Mouse (Mus musculus) neural tube, embryonic 14.5 days (tissue): ENCODE measurements around the gene Pnrc1. TPM values are rescaled to one million over a fixed set of nuclear protein-coding genes. Genes with fewer than 3 reads are reported as not detected.

Experiments used
- ATAC-seq: fragments of 200-750 bp; cut with Nextera tagmentation; 2 replicates; pipeline ENCODE4 v1.8.0; 2017; ENCODE audit warnings: low read depth, mild to moderate bottlenecking, moderate TSS enrichment, moderate library complexity
- H3K27ac ChIP-seq: fragments of 300-500 bp; sonication (generic); 2 replicates; pipeline ENCODE4 v1.5.1; 2014; ENCODE audit warnings: low read depth, mild to moderate bottlenecking, control low read depth, low read length, moderate library complexity, mixed read lengths
- H3K27me3 ChIP-seq: fragments of 300-500 bp; sonication (generic); 2 replicates; pipeline ENCODE4 v1.6.1; 2014; ENCODE audit warnings: low read length; ENCODE audit not compliant: control insufficient read depth, insufficient read depth
- H3K36me3 ChIP-seq: fragments of 300-500 bp; sonication (generic); 2 replicates; pipeline ENCODE4 v1.6.1; 2014; ENCODE audit warnings: low read length, mixed read lengths; ENCODE audit not compliant: control insufficient read depth, insufficient read depth
- H3K4me1 ChIP-seq: fragments of 300-500 bp; sonication (generic); 2 replicates; pipeline ENCODE4 v1.6.1; 2014; ENCODE audit warnings: low read length; ENCODE audit not compliant: control insufficient read depth, insufficient read depth
- H3K4me2 ChIP-seq: fragments of 300-500 bp; sonication (generic); 2 replicates; pipeline ENCODE4 v1.6.1; 2014; ENCODE audit warnings: mild to moderate bottlenecking, low read depth, low read length, control low read depth
- H3K4me3 ChIP-seq: fragments of 300-500 bp; sonication (generic); 2 replicates; pipeline ENCODE4 v1.5.1; 2014; ENCODE audit warnings: low read depth, low read length, control low read depth, mixed read lengths
- H3K9ac ChIP-seq: fragments of 300-500 bp; sonication (generic); replicated peaks from 2 replicates; pipeline ENCODE4 v1.6.1; 2014; ENCODE audit warnings: low read depth, mild to moderate bottlenecking, control low read depth, low read length, mixed read lengths
- H3K9me3 ChIP-seq: fragments of 300-500 bp; sonication (generic); 2 replicates; pipeline ENCODE4 v1.6.1; 2016; ENCODE audit warnings: low read length; ENCODE audit not compliant: control insufficient read depth
- WGBS: fragments of 180-500 bp; shearing (Covaris S2); extraction: QIAGEN DNeasy Blood & Tissue Kit; methylation state at CpG from one replicate; pipeline ENCODE4 v1.1.7; 2014; 5-methylcytosine and 5-hydroxymethylcytosine counted together
- polyA plus RNA-seq: library from polyadenylated mRNA; unstranded; fragments of >200 nt; fragmentation: Nextera tagmentation; extraction: Ambion mirVana; gene quantifications from 2 replicates; pipeline ENCODE4 v1.2.1, GENCODE M21; 2014

Pnrc1 gene
- polyA plus RNA-seq, 1 experiment from 2014 or later: 58.4 TPM

DNA sequence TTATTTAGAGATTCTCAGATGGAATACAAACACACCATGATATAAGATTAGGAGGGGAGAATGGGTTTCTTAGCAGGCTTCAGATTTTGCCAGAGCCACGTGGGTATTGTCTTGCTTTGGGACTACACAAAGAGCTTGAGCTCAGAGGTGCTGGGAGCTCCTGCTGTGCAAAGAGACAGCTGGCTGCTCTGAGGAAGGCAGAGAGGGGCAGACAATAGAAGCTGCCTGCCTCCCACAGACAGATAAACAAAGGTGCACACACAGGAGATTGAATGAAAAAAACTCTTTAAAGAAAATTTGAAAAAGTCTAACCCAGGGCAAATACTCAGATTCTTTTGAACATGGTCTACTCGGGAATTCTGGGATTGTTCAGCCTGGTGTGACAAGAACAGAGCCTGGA lies 91.8 kb downstream of the Pnrc1 start:
- no peaks in the 10 kb centered on the region for H3K4me1 ChIP-seq
- H3K27me3 ChIP-seq: no peaks in the 10 kb centered on the region
- no peaks in the 10 kb centered on the region; the same call in 1 of the 2 replicates for H3K9me3 ChIP-seq
- 6% methylated on average over 2 of the region's 2 CpGs for WGBS
- no peak overlapping the region for H3K9ac ChIP-seq
- H3K27ac ChIP-seq: no peak overlapping the region
- H3K4me2 ChIP-seq: no peak overlapping the region
- no peak for ATAC-seq
- no peak overlapping the region for H3K4me3 ChIP-seq
- H3K36me3 ChIP-seq: no peaks in the 10 kb centered on the region

Other genes with a start within 250 kb of the Pnrc1 start
- 0.25 and 0.50 TPM in 2 replicates for gene Gabrr2, start 227.2 kb downstream of the Pnrc1 start, polyA plus RNA-seq
- gene Gabrr1, start 157.6 kb downstream of the Pnrc1 start, polyA plus RNA-seq: 0.17 TPM in 1 of 2 replicates, not detected in the other
- gene Pm20d2, start 100.4 kb downstream of the Pnrc1 start, polyA plus RNA-seq: 2.2 and 2.5 TPM in 2 replicates
- gene Srsf12, start 81.2 kb downstream of the Pnrc1 start, polyA plus RNA-seq: 73.3 and 85.8 TPM in 2 replicates
- 24.2 and 27.5 TPM in 2 replicates for gene Rngtt, start 20.1 kb upstream of the Pnrc1 start, polyA plus RNA-seq